Mouse (Mus musculus) erythroblast, embryonic 14.5 days (primary cell): Measurements from ENCODE around the gene Hhex.

ENCODE experiments used
- GATA1 ChIP-seq: IDR thresholded peaks from 2 replicates; pipeline ENCODE4 v1.6.1; 2012; ENCODE audit warnings: low read length, inconsistent platforms, mixed read lengths
- TAL1 ChIP-seq: IDR thresholded peaks from 3 replicates; pipeline ENCODE4 v1.6.1; 2012; ENCODE audit warnings: low read length, inconsistent platforms, mixed read lengths

GRCm38 (mm10) chr19:37455528-37455927 is 20.9 kb downstream of the Hhex start:
- TF ChIP-seq GATA1 (no peak), TAL1 (no peak)
